In the genomic region with DNA sequence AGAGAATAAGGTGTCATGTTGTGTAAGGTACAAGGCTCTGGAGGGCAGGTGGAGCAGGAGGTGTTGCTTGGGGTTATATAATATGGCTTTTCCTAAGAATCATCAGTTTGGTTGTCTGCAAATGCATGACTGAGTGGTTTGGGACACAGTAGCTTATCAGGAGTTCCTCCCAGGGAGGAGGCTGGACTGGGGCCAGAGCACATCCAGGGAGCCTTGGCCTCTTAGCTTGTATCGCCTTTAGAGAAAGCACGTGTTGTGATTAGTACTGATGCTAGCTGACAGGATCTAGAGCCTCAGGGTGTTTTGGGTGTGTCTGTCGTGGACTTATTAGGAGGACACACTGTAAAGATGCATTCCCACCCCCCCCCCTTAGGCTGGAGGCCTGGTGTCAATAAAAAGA, we compare ENCODE assay signal across 21 mouse cellular contexts. TPM values are rescaled to one million over a fixed set of nuclear protein-coding genes. Genes with fewer than 3 reads are reported as not detected.
DNase-seq lines count a peak whose midpoint lies in the region; ATAC-seq and TF ChIP-seq lines count a peak whose summit lies in the region.
"Had no signal": no experiment of that assay in that cellular context is flagged by ENCODE, and none has a peak within 500 bp of the region (broad histone marks: within the 10 kb centered on the region; RNA-seq: fewer than 3 reads in every experiment).

No protein-coding gene starts in this region.

- no peak overlapping the region for H3K9ac ChIP-seq in liver, embryonic 11.5 days (ENCODE audit: low read depth, low read length)
- H3K9ac ChIP-seq in liver, embryonic 14.5 days (replicated peaks) = no peak overlapping the region
- H3K9ac ChIP-seq: hindbrain, embryonic 15.5 days; limb, embryonic 13.5 days; lung, embryonic 14.5 days; midbrain, embryonic 13.5 days had no signal

- no peak for ATAC-seq in liver, embryonic 11.5 days (replicated peaks; ENCODE audit: low FRiP score)
- peak; percentile 57; the same call in 1 of the 2 replicates for ATAC-seq in liver, embryonic 14.5 days (ENCODE audit: insufficient read depth)
- ATAC-seq: forebrain, embryonic 14.5 days; midbrain, embryonic 13.5 days had no signal

- H3K9me3 ChIP-seq in liver, embryonic 11.5 days (ENCODE audit: control insufficient read depth, low read length) = no peaks in the 10 kb centered on the region
- H3K9me3 ChIP-seq in liver, embryonic 14.5 days (ENCODE audit: control insufficient read depth, low read length) = no peaks in the 10 kb centered on the region
- H3K9me3 ChIP-seq: hindbrain, embryonic 15.5 days; limb, embryonic 13.5 days; megakaryocyte, embryonic 14.5 days; midbrain, embryonic 13.5 days had no signal

- no peak overlapping the region for H3K4me2 ChIP-seq in liver, embryonic 11.5 days
- H3K4me2 ChIP-seq in liver, embryonic 14.5 days (ENCODE audit: low read depth) = peak overlapping the region; percentile 45
- H3K4me2 ChIP-seq: hindbrain, embryonic 15.5 days; limb, embryonic 13.5 days; lung, embryonic 14.5 days; midbrain, embryonic 13.5 days had no signal

- peak; percentile 62 for DNase-seq in liver
- no peak for DNase-seq in liver, embryonic 11.5 days (ENCODE audit: low spot score)
- peak; percentile 45 to 47 for DNase-seq in adrenal gland, adult 18-20 months (ENCODE audit: low spot score in 2 of 2)
- peak; percentile 82 to 84 for DNase-seq in adrenal gland, postnatal 36 days
- no peak for DNase-seq in liver, embryonic 14.5 days (ENCODE audit: low read depth in 3 of 3, low spot score in 3 of 3)
- no peak for DNase-seq in layer of hippocampus, postnatal 14 days (ENCODE audit: low spot score in 2 of 2)
- no peak for DNase-seq in thymus, adult 18-20 months
- DNase-seq in urinary bladder, postnatal 4 days (ENCODE audit: low spot score in 2 of 2) = no peak
- DNase-seq: cerebellum, adult 11-12 months; cerebellum, postnatal 14 days; gastrocnemius, adult 2 months; kidney, adult 8-10 months; kidney, postnatal 10 days; lung, embryonic 14.5 days; lung, postnatal 36 days; right cerebral cortex, postnatal 4 days had no signal

- H3K36me3 ChIP-seq in liver, embryonic 11.5 days (ENCODE audit: control insufficient read depth, insufficient read depth, low read length) = no peaks in the 10 kb centered on the region
- H3K36me3 ChIP-seq in liver, embryonic 14.5 days (replicated peaks; ENCODE audit: control insufficient read depth, insufficient read depth, low read depth) = no peaks in the 10 kb centered on the region
- H3K36me3 ChIP-seq: hindbrain, embryonic 15.5 days; limb, embryonic 13.5 days; midbrain, embryonic 13.5 days had no signal

- no peak for TF ChIP-seq EP300 in liver, embryonic 14.5 days (IDR thresholded peaks at IDR 0.05; ENCODE audit: low read depth)

- H3K27ac ChIP-seq in liver, embryonic 11.5 days (ENCODE audit: low read depth, low read length) = no peak overlapping the region
- H3K27ac ChIP-seq in liver, embryonic 14.5 days = peak overlapping the region; percentile 49
- H3K27ac ChIP-seq: gastrocnemius, adult 2 months; hindbrain, embryonic 15.5 days; limb, embryonic 13.5 days; midbrain, embryonic 13.5 days had no signal

- WGBS in liver, embryonic 11.5 days = 55% methylated on average over 3 of the region's 3 CpGs
- 39% methylated on average over 3 of the region's 3 CpGs for WGBS in liver, embryonic 14.5 days (ENCODE audit: insufficient replicate concordance)

- H3K4me3 ChIP-seq in liver, embryonic 11.5 days (ENCODE audit: low read depth, low read length) = no peak overlapping the region
- peak overlapping the region in 1 of 2 experiments; percentile 25; a peak in 1 of 4 replicates for H3K4me3 ChIP-seq in liver, embryonic 14.5 days (ENCODE audit: insufficient read depth in 1 of 2, low read depth in 2 of 2, low read length in 2 of 2)
- H3K4me3 ChIP-seq: gastrocnemius, adult 2 months; hindbrain, embryonic 15.5 days; limb, embryonic 13.5 days; megakaryocyte, embryonic 14.5 days; midbrain, embryonic 13.5 days had no signal

- peaks cover 14% of the 10 kb centered on the region for H3K4me1 ChIP-seq in liver, embryonic 11.5 days (replicated peaks; ENCODE audit: control insufficient read depth, insufficient read depth, low read length)
- peaks cover 49 to 50% of the 10 kb centered on the region in 2 experiments for H3K4me1 ChIP-seq in liver, embryonic 14.5 days (replicated peaks; ENCODE audit: control insufficient read depth in 2 of 2, insufficient read depth in 2 of 2, low read length in 1 of 2)
- H3K4me1 ChIP-seq: limb, embryonic 13.5 days had no signal

- H3K27me3 ChIP-seq in liver, embryonic 11.5 days (replicated peaks; ENCODE audit: control insufficient read depth, insufficient read depth, low read length) = peaks cover 6% of the 10 kb centered on the region; the same call in 1 of the 2 replicates
- H3K27me3 ChIP-seq in liver, embryonic 14.5 days (ENCODE audit: control insufficient read depth, insufficient read depth, low read length) = no peaks in the 10 kb centered on the region; the same call in 1 of the 2 replicates

- no peak for TF ChIP-seq CTCF in liver, embryonic 14.5 days (IDR thresholded peaks at IDR 0.05; ENCODE audit: low read depth)

RNA-seq across cellular contexts. Expression of a gene that starts 7.0 kb away (rescaled TPM):
- 327 and 368 TPM in 2 replicates for polyA plus RNA-seq in liver, embryonic 11.5 days (2014; fragmentation: Nextera tagmentation; extraction: Ambion mirVana)
- 100 to 1,000 TPM; 149 to 156 TPM for total RNA-seq in adrenal gland, adult 18-20 months (2021)
- 100 to 1,000 TPM; 151 to 167 TPM for total RNA-seq in adrenal gland, postnatal 36 days (2021)
- 119 and 143 TPM in 2 replicates for polyA plus RNA-seq in liver, embryonic 14.5 days (2012; rRNA removed)
- polyA plus RNA-seq in liver, embryonic 14.5 days (2014; fragmentation: Nextera tagmentation; extraction: Ambion mirVana) = 129 and 132 TPM in 2 replicates
- total RNA-seq in layer of hippocampus, postnatal 14 days (2021) = 100 to 1,000 TPM in 1 of 2 experiments, 10 to 100 TPM in 1; 99.5 to 100 TPM

RNA-seq across cellular contexts. Expression of a gene that starts 21.1 kb away (rescaled TPM):
- 3.3 and 3.6 TPM in 2 replicates for polyA plus RNA-seq in liver, embryonic 11.5 days (2014; fragmentation: Nextera tagmentation; extraction: Ambion mirVana)
- total RNA-seq in adrenal gland, adult 18-20 months (2021) = 1 to 10 TPM; 2.8 to 3.5 TPM
- 1 to 10 TPM; 2.7 TPM for total RNA-seq in adrenal gland, postnatal 36 days (2021)
- 1.2 and 1.3 TPM in 2 replicates for polyA plus RNA-seq in liver, embryonic 14.5 days (2012; rRNA removed)
- polyA plus RNA-seq in liver, embryonic 14.5 days (2014; fragmentation: Nextera tagmentation; extraction: Ambion mirVana) = 1.3 and 1.4 TPM in 2 replicates
- 10 to 100 TPM; 10.5 to 11.6 TPM for total RNA-seq in layer of hippocampus, postnatal 14 days (2021)

RNA-seq across cellular contexts. Expression of a gene that starts 48.9 kb away (rescaled TPM):
- 377 and 390 TPM in 2 replicates for polyA plus RNA-seq in liver, embryonic 11.5 days (2014; fragmentation: Nextera tagmentation; extraction: Ambion mirVana)
- total RNA-seq in adrenal gland, adult 18-20 months (2021) = 100 to 1,000 TPM; 544 to 611 TPM
- total RNA-seq in adrenal gland, postnatal 36 days (2021) = 100 to 1,000 TPM; 563 to 586 TPM
- 121 and 142 TPM in 2 replicates for polyA plus RNA-seq in liver, embryonic 14.5 days (2012; rRNA removed)
- polyA plus RNA-seq in liver, embryonic 14.5 days (2014; fragmentation: Nextera tagmentation; extraction: Ambion mirVana) = 199 and 218 TPM in 2 replicates
- total RNA-seq in layer of hippocampus, postnatal 14 days (2021) = 100 to 1,000 TPM; 106 to 116 TPM

Comparison
In these comparisons a context has a peak if more than half of its experiments do, and no peak if none do; other contexts are left out.
1. DNase-seq: peak in liver (single experiment), adrenal gland, adult 18-20 months (2 of 2) and adrenal gland, postnatal 36 days (2 of 2); none in liver, embryonic 11.5 days (single experiment), liver, embryonic 14.5 days (0 of 3), layer of hippocampus, postnatal 14 days (0 of 2), thymus, adult 18-20 months (0 of 2) and urinary bladder, postnatal 4 days (0 of 2).
2. RNA of a gene that starts 48.9 kb away (total RNA-seq): 544 to 611 TPM in adrenal gland, adult 18-20 months and 563 to 586 TPM in adrenal gland, postnatal 36 days; 106 to 116 TPM in layer of hippocampus, postnatal 14 days; every median in the first group is over 4 times any median in the second.